Mouse (Mus musculus): ENCODE results near the gene Med16.

- TF ChIP-seq POLR2A (IDR thresholded peaks at IDR 0.05; ENCODE audit: control insufficient read depth, extremely low read depth, insufficient read depth, low read length, poor library complexity) (no peak), CTCF (IDR thresholded peaks at IDR 0.05; ENCODE audit: borderline replicate concordance, control insufficient read depth, extremely low read depth, insufficient read depth, low read length, poor library complexity) (no peak)
These were observed 28.3 kb upstream of the Med16 start for GRCm38 (mm10) chr10:79936911-79937441.

Data from thymus, adult 2 months (tissue).